Mouse (Mus musculus) ovary, adult 2 months (tissue): ENCODE data around the gene Katna1. TPM values are rescaled to one million over a fixed set of nuclear protein-coding genes. Genes with fewer than 3 reads are reported as not detected.

Experiments
- polyA plus RNA-seq: library from polyadenylated mRNA; depleted of rRNA; stranded (reverse); fragments of >200 nt; gene quantifications from 2 replicates; pipeline ENCODE4 v1.2.3, GENCODE M21; 2012; rRNA removed

Gene Katna1
- polyA plus RNA-seq: 1.5 and 2.2 TPM in 2 replicates

GRCm38 (mm10) chr10:7725751-7726500, at the start of gene Katna1:
Gene Katna1, plus strand, starts transcription at chr10:7726000.

GRCm38 (mm10) chr10:7680731-7681301, 45.0 kb upstream of the Katna1 start, which contains the start of the genes Pcmt1 and Lats1:
Gene Pcmt1, minus strand, starts transcription at chr10:7681136.
Gene Lats1, plus strand, starts transcription at chr10:7681214.

DNA sequence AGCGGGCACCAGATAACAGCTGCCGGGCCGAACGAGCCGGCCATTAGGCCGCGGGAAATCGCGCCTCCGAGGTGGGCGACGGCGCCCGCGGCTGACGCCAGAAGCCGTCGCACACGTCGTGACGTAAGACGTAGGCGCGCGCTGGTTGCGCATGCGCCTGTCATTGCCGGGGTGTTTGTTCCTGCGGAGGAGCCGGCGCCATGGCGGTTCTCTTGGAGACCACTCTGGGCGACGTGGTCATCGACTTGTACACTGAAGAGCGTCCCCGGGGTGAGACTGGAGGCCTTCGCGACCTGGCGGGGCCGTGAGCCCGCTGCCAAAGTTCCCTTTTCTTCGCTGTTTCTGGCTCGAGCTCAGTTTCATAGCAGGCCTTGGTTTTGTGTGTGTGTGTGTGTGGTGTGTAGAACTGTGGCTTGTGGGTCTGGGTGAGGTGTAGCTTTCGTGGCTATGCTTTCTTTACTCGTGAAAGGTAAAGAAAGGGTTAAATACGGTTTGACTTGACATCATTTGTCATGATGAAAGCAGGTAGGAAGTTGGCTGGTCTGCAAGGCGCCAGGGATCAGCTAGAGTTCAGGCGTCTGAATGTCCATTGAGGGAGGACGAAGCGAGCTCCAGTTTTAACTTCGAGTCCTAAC, 67.1 kb downstream of the Katna1 start, which contains the start of the genes Ginm1 and Ppil4:
Ginm1 (minus strand) TSS at position 74 of the 635 bp plus-strand sequence.
Ppil4 (plus strand) TSS at position 141 of the 635 bp plus-strand sequence.

Other genes with a start within 250 kb of the Katna1 start
- 29.1 and 64.6 TPM in 2 replicates for gene Lrp11, start 136.2 kb upstream of the Katna1 start, polyA plus RNA-seq
- 7.0 and 7.3 TPM in 2 replicates for gene Nup43, start 58.5 kb upstream of the Katna1 start, polyA plus RNA-seq
- 16.9 and 21.0 TPM in 2 replicates for gene Pcmt1, start 44.9 kb upstream of the Katna1 start, polyA plus RNA-seq
- gene Lats1, start 44.8 kb upstream of the Katna1 start, polyA plus RNA-seq: 10.4 and 14.0 TPM in 2 replicates
- gene Ginm1, start 66.8 kb downstream of the Katna1 start, polyA plus RNA-seq: 15.2 and 21.6 TPM in 2 replicates
- gene Ppil4, start 66.9 kb downstream of the Katna1 start, polyA plus RNA-seq: 4.4 and 4.5 TPM in 2 replicates
- 0.52 and 0.66 TPM in 2 replicates for gene Zc3h12d, start 106.5 kb downstream of the Katna1 start, polyA plus RNA-seq
- gene Tab2, start 230.2 kb downstream of the Katna1 start, polyA plus RNA-seq: 15.1 and 32.8 TPM in 2 replicates